ENCODE assay signal across 15 mouse cellular contexts in the genomic region with DNA sequence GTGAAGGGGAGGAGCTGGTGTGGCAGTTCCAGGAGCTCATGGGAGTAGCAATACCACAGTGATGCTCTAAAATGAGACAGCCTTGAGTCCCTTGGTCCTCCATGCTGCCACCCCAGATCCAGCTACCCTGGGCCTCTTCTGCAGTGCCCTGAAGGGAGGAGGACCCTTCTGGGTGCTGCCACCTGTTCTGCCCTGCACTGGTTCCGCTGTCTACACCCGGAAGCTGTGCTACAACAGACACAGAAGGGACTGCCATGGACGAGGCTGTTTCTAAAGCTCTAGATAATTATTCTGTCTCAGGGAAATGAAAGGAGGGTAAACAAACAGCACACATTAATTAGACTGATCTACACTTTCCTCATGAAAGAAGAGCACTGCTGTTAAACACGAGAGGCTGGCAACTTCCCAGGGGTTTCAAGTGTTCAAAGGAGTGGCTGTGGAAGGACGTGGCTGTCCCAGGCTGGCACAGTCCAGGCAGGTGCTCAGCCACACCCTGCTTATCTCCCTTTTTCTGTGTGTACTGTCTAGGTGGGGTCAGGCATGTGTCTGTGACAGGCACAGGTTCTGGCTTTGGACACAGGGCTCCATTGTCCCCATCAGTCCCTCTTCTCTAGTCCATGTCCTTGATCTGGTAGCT. TPM values are rescaled to one million over a fixed set of nuclear protein-coding genes. Genes with fewer than 3 reads are reported as not detected.
DNase-seq lines count a peak whose midpoint lies in the region; ATAC-seq and TF ChIP-seq lines count a peak whose summit lies in the region.
"Had no signal": no experiment of that assay in that cellular context is flagged by ENCODE, and none has a peak within 500 bp of the region (broad histone marks: within the 10 kb centered on the region; RNA-seq: fewer than 3 reads in every experiment).

No protein-coding gene starts in this region.

- 63% methylated on average over 5 of the region's 5 CpGs for WGBS in embryonic facial prominence, embryonic 14.5 days
- WGBS in forebrain, postnatal 0 days = 22% methylated on average over 5 of the region's 5 CpGs
- 20% methylated on average over 5 of the region's 5 CpGs for WGBS in small intestine, adult 2 months

- ATAC-seq in embryonic facial prominence, embryonic 14.5 days (ENCODE audit: low read depth) = peak; percentile 28; the same call in 1 of the 2 replicates
- peak; percentile 26; the same call in 1 of the 2 replicates for ATAC-seq in forebrain, postnatal 0 days
- ATAC-seq: hindbrain, postnatal 0 days; liver, postnatal 0 days had no signal

- H3K4me1 ChIP-seq in embryonic facial prominence, embryonic 14.5 days (ENCODE audit: control insufficient read depth, insufficient read depth, low read length) = peaks cover 24% of the 10 kb centered on the region
- peaks cover 25% of the 10 kb centered on the region for H3K4me1 ChIP-seq in forebrain, postnatal 0 days (ENCODE audit: insufficient read depth)
- peaks cover 32% of the 10 kb centered on the region for H3K4me1 ChIP-seq in small intestine, adult 2 months (ENCODE audit: control insufficient read depth, insufficient read depth, insufficient read length, low read length)
- H3K4me1 ChIP-seq: kidney, embryonic 15.5 days had no signal

- H3K4me3 ChIP-seq in left cerebral cortex, adult 2 months = no peak overlapping the region
- H3K4me3 ChIP-seq in embryonic facial prominence, embryonic 14.5 days (ENCODE audit: low read depth, low read length) = no peak overlapping the region
- no peak overlapping the region for H3K4me3 ChIP-seq in forebrain, postnatal 0 days (ENCODE audit: low read depth, low read length)
- H3K4me3 ChIP-seq in small intestine, adult 2 months (ENCODE audit: low read depth, low read length) = no peak overlapping the region
- H3K4me3 ChIP-seq: erythroblast, embryonic 14.5 days; kidney, embryonic 15.5 days had no signal

- no peak for TF ChIP-seq POLR2A in small intestine, adult 2 months (IDR thresholded peaks at IDR 0.05; ENCODE audit: low read depth, low read length)

- peak overlapping the region; percentile 53 for H3K27ac ChIP-seq in left cerebral cortex, adult 2 months
- no peak overlapping the region for H3K27ac ChIP-seq in embryonic facial prominence, embryonic 14.5 days (replicated peaks; ENCODE audit: low read depth, low read length)
- H3K27ac ChIP-seq in forebrain, postnatal 0 days (ENCODE audit: low read depth, low read length) = no peak overlapping the region
- H3K27ac ChIP-seq in small intestine, adult 2 months (ENCODE audit: insufficient read depth, low read depth, low read length) = peak overlapping the region; percentile 89
- H3K27ac ChIP-seq: hindbrain, postnatal 0 days; kidney, embryonic 15.5 days had no signal

- H3K9me3 ChIP-seq in embryonic facial prominence, embryonic 14.5 days (ENCODE audit: control insufficient read depth, low read length) = no peaks in the 10 kb centered on the region
- H3K9me3 ChIP-seq in forebrain, postnatal 0 days (ENCODE audit: low read length) = no peaks in the 10 kb centered on the region
- H3K9me3 ChIP-seq: kidney, embryonic 15.5 days had no signal

- no peaks in the 10 kb centered on the region for H3K36me3 ChIP-seq in embryonic facial prominence, embryonic 14.5 days (ENCODE audit: control insufficient read depth, insufficient read depth, low read length)
- peaks cover 16% of the 10 kb centered on the region for H3K36me3 ChIP-seq in forebrain, postnatal 0 days (ENCODE audit: insufficient read depth)
- H3K36me3 ChIP-seq in small intestine, adult 2 months (ENCODE audit: control insufficient read depth, insufficient read depth, low read length) = peaks cover 30% of the 10 kb centered on the region
- H3K36me3 ChIP-seq: kidney, embryonic 15.5 days had no signal

- no peak for TF ChIP-seq CTCF in left cerebral cortex, adult 2 months (IDR thresholded peaks at IDR 0.05)
- no peak for TF ChIP-seq CTCF in forebrain, postnatal 0 days (IDR thresholded peaks at IDR 0.05; ENCODE audit: low read depth)
- TF ChIP-seq CTCF in small intestine, adult 2 months (IDR thresholded peaks at IDR 0.05; ENCODE audit: extremely low read depth, insufficient read length, insufficient replicate concordance, low read depth, low read length) = no peak

- intact Hi-C loops in left cerebral cortex, adult 2 months (cut with DNase I) = no loop called here
- intact Hi-C loops in left cerebral cortex, postnatal 36 days (cut with DNase I) = loop anchor here (10.0 kb wide), 1 partner anchor 136 kb away; no protein-coding TSS in a partner anchor

- H3K9ac ChIP-seq in embryonic facial prominence, embryonic 14.5 days (ENCODE audit: low read depth, low read length) = no peak overlapping the region
- H3K9ac ChIP-seq in forebrain, postnatal 0 days = no peak overlapping the region
- H3K9ac ChIP-seq: kidney, embryonic 15.5 days; liver, postnatal 0 days had no signal

- H3K27me3 ChIP-seq in embryonic facial prominence, embryonic 14.5 days (replicated peaks; ENCODE audit: control insufficient read depth, insufficient read depth, low read length) = no peaks in the 10 kb centered on the region
- no peaks in the 10 kb centered on the region for H3K27me3 ChIP-seq in forebrain, postnatal 0 days (ENCODE audit: insufficient read depth, low read length)
- H3K27me3 ChIP-seq in small intestine, adult 2 months (ENCODE audit: control insufficient read depth, insufficient read depth, low read length) = no peaks in the 10 kb centered on the region
- H3K27me3 ChIP-seq: kidney, embryonic 15.5 days had no signal

- H3K4me2 ChIP-seq in embryonic facial prominence, embryonic 14.5 days (ENCODE audit: low read depth, low read length) = no peak overlapping the region
- H3K4me2 ChIP-seq in forebrain, postnatal 0 days (ENCODE audit: low read depth) = no peak overlapping the region
- H3K4me2 ChIP-seq: kidney, embryonic 15.5 days had no signal

- DNase-seq in left cerebral cortex, adult 2 months (ENCODE audit: extremely low spot score in 1 of 2, low spot score in 2 of 2) = no peak
- DNase-seq in left cerebral cortex, postnatal 36 days (ENCODE audit: low spot score in 2 of 2) = no peak
- DNase-seq in embryonic facial prominence, embryonic 14.5 days (ENCODE audit: low spot score) = no peak
- no peak for DNase-seq in forebrain, postnatal 0 days
- no peak for DNase-seq in cerebellum, adult 11-12 months
- DNase-seq in spleen, adult 18-20 months = no peak
- DNase-seq: adrenal gland, postnatal 25 days; cerebellum, postnatal 10 days; heart, postnatal 10 days; liver, postnatal 0 days; retina, postnatal 1 day had no signal

RNA-seq across cellular contexts. Expression of gene Prmt7, which starts 58.1 kb away (rescaled TPM):
- 10 to 100 TPM; 36.5 to 39.4 TPM for total RNA-seq in left cerebral cortex, adult 2 months (2021)
- total RNA-seq in left cerebral cortex, postnatal 36 days (2021) = 10 to 100 TPM; 35.3 to 41.3 TPM
- 38.7 and 47.6 TPM in 2 replicates for polyA plus RNA-seq in embryonic facial prominence, embryonic 14.5 days (2014; fragmentation: Nextera tagmentation; extraction: Ambion mirVana)
- total RNA-seq in forebrain, postnatal 0 days (2014; rRNA removed) = 65.5 and 72.5 TPM in 2 replicates
- polyA plus RNA-seq in forebrain, postnatal 0 days (2015; fragmentation: Nextera tagmentation; extraction: Ambion mirVana) = 47.0 and 49.6 TPM in 2 replicates
- polyA plus RNA-seq in small intestine, adult 2 months (2012; rRNA removed) = 7.8 and 11.9 TPM in 2 replicates

RNA-seq across cellular contexts. Expression of gene Slc7a6os, which starts 58.1 kb away (rescaled TPM):
- total RNA-seq in left cerebral cortex, adult 2 months (2021) = 10 to 100 TPM; 28.5 to 29.4 TPM
- total RNA-seq in left cerebral cortex, postnatal 36 days (2021) = 10 to 100 TPM; 26.1 to 29.4 TPM
- 29.4 and 31.5 TPM in 2 replicates for polyA plus RNA-seq in embryonic facial prominence, embryonic 14.5 days (2014; fragmentation: Nextera tagmentation; extraction: Ambion mirVana)
- total RNA-seq in forebrain, postnatal 0 days (2014; rRNA removed) = 59.3 and 73.1 TPM in 2 replicates
- 32.4 and 36.3 TPM in 2 replicates for polyA plus RNA-seq in forebrain, postnatal 0 days (2015; fragmentation: Nextera tagmentation; extraction: Ambion mirVana)
- 16.1 and 17.6 TPM in 2 replicates for polyA plus RNA-seq in small intestine, adult 2 months (2012; rRNA removed)

Comparison
In these comparisons a context has a peak if more than half of its experiments do, and no peak if none do; other contexts are left out.
1. H3K27ac ChIP-seq: peak in left cerebral cortex, adult 2 months (single experiment) and small intestine, adult 2 months (single experiment); none in embryonic facial prominence, embryonic 14.5 days (single experiment) and forebrain, postnatal 0 days (single experiment).